Mouse (Mus musculus) neural tube, embryonic 13.5 days (tissue): ENCODE results near the gene Gm13272. TPM values are rescaled to one million over a fixed set of nuclear protein-coding genes. Genes with fewer than 3 reads are reported as not detected.
"Not testable (repeated sequence)": the region's sequence is repeated elsewhere in the genome, so short reads cannot be mapped to it uniquely, and the experiment has no call there.

Source experiments
- ATAC-seq: fragments of 200-750 bp; cut with Nextera tagmentation; 2 replicates; pipeline ENCODE4 v1.8.0; 2017; ENCODE audit warnings: low read depth, mild to moderate bottlenecking, moderate TSS enrichment, moderate library complexity
- H3K27ac ChIP-seq: fragments of 300-500 bp; sonication (generic); replicated peaks from 2 replicates; pipeline ENCODE4 v1.5.1; 2015; ENCODE audit warnings: moderate library complexity, mild to moderate bottlenecking, inconsistent platforms
- H3K27me3 ChIP-seq: fragments of 300-500 bp; sonication (generic); 2 replicates; pipeline ENCODE4 v1.6.1; 2015; ENCODE audit warnings: mild to moderate bottlenecking, inconsistent platforms
- H3K36me3 ChIP-seq: fragments of 300-500 bp; sonication (generic); 2 replicates; pipeline ENCODE4 v1.6.1; 2015; ENCODE audit warnings: mild to moderate bottlenecking, inconsistent platforms
- H3K4me1 ChIP-seq: fragments of 300-500 bp; sonication (generic); replicated peaks from 2 replicates; pipeline ENCODE4 v1.6.1; 2015; ENCODE audit warnings: inconsistent platforms
- H3K4me2 ChIP-seq: fragments of 300-500 bp; sonication (generic); 2 replicates; pipeline ENCODE4 v1.6.1; 2015; ENCODE audit warnings: inconsistent platforms, mild to moderate bottlenecking, moderate library complexity
- H3K4me3 ChIP-seq: fragments of 300-500 bp; sonication (generic); 2 replicates; pipeline ENCODE4 v1.5.1; 2015; ENCODE audit warnings: mild to moderate bottlenecking, inconsistent platforms
- H3K9ac ChIP-seq: fragments of 300-500 bp; sonication (generic); 2 replicates; pipeline ENCODE4 v1.6.1; 2015; ENCODE audit warnings: moderate library complexity, mild to moderate bottlenecking, inconsistent platforms
- H3K9me3 ChIP-seq: fragments of 300-500 bp; sonication (generic); 2 replicates; pipeline ENCODE4 v1.6.1; 2016; ENCODE audit warnings: inconsistent platforms
- WGBS: fragments of 180-500 bp; shearing (Covaris S2); methylation state at CpG from one replicate; pipeline ENCODE4 v1.1.7; 2015; 5-methylcytosine and 5-hydroxymethylcytosine counted together
- polyA plus RNA-seq: library from polyadenylated mRNA; unstranded; fragments of >200 nt; fragmentation: Nextera tagmentation; extraction: Ambion mirVana; gene quantifications from 2 replicates; pipeline ENCODE4 v1.2.1, GENCODE M21; 2015

Gm13272 gene
- polyA plus RNA-seq, 1 experiment from 2014 or later, result not detected

GRCm38 (mm10) chr4:88759610-88760268 is 19.9 kb upstream of the Gm13272 start, which contains the start of gene Gm13283:
Gene Gm13283, plus strand, starts transcription at chr4:88760119.
- H3K9ac ChIP-seq, H3K27me3 ChIP-seq, H3K36me3 ChIP-seq, ATAC-seq, H3K9me3 ChIP-seq, H3K27ac ChIP-seq, H3K4me1 ChIP-seq: not testable (repeated sequence)
- Histone ChIP-seq H3K4me2 (peak within 1 kb of the TSS; percentile 54), H3K4me3 (peak within 1 kb of the TSS; percentile 33)
- WGBS, result 37% methylated on average over 11 of the region's 14 CpGs

DNA sequence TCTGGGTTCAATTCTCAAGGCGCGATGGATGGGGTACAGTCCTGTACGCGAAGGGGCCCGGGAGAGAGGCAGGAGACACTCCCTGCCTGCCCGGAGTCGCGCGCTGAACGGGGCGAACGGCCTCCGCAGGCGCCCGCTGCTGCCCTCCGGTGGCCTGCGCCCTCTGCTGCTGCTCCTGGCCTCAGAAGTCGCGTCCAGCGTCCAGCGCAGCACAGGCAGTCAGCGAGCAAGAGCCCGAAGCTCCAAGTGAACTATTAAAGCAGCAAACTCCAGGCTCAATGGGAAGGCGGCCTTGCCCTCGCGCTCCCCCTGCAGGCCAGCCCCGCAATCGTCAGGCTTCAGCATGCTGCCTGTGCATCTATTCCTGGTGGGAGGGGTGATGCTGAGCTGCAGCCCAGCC is 19.2 kb upstream of the Gm13272 start:
- not testable (repeated sequence) for ATAC-seq, H3K9me3 ChIP-seq, H3K4me1 ChIP-seq, H3K36me3 ChIP-seq, H3K9ac ChIP-seq, H3K27ac ChIP-seq, H3K27me3 ChIP-seq
- Histone ChIP-seq H3K4me3 (peak overlapping the region; percentile 33), H3K4me2 (peak overlapping the region; percentile 54)
- 3% methylated on average over 20 of the region's 28 CpGs for WGBS

DNA sequence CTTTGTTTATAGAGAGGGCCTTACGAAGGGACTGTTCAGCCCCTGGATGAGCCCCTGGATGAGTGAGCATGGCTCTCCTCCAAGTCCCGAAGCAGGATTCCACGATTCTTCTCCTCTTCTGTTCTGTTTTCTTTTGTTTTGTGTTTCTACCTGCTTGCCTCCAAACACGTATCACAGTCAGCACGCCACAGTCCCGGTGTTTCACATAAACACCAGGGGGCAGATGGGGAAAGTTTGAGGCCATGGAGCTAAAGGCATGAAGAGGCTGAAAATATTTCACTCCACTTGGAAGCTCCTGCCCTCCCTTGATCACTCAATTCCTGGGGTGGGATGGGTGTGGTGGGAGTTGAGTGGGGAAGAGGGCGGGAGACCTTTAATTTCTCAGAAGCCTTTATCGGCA is 17.9 kb upstream of the Gm13272 start:
- WGBS, result 75% methylated on average over 6 of the region's 8 CpGs

DNA sequence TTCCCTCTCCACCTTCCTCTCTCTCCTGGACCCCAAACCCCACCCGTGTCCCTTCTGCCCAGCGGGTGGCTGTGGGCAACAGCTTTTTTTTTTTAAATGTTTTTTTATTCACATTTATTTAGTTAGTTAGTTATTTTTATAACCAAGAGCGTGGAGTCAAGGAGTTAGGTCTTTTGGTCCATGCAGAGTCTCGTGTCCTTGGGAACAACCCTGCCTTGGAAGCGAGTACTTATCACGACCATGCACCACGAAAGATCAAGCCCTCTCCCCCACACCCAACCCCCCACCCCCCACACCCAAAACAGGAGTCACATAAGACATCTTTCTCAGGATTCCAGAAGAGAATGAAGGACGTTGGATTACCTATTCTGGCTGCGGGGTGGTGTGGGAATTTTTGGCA is 17.3 kb upstream of the Gm13272 start:
- H3K4me1 ChIP-seq, H3K9ac ChIP-seq, H3K4me2 ChIP-seq, ATAC-seq, H3K27ac ChIP-seq, H3K36me3 ChIP-seq, H3K9me3 ChIP-seq, H3K27me3 ChIP-seq, H3K4me3 ChIP-seq: not testable (repeated sequence)
- WGBS, result 64% methylated on average over 9 of the region's 9 CpGs

More for the DNA sequence above, 17.9 kb upstream of the Gm13272 start:
- H3K9me3 ChIP-seq, H3K27me3 ChIP-seq, ATAC-seq, H3K36me3 ChIP-seq, H3K4me3 ChIP-seq, H3K4me2 ChIP-seq, H3K4me1 ChIP-seq, H3K27ac ChIP-seq, H3K9ac ChIP-seq: not testable (repeated sequence)

DNA sequence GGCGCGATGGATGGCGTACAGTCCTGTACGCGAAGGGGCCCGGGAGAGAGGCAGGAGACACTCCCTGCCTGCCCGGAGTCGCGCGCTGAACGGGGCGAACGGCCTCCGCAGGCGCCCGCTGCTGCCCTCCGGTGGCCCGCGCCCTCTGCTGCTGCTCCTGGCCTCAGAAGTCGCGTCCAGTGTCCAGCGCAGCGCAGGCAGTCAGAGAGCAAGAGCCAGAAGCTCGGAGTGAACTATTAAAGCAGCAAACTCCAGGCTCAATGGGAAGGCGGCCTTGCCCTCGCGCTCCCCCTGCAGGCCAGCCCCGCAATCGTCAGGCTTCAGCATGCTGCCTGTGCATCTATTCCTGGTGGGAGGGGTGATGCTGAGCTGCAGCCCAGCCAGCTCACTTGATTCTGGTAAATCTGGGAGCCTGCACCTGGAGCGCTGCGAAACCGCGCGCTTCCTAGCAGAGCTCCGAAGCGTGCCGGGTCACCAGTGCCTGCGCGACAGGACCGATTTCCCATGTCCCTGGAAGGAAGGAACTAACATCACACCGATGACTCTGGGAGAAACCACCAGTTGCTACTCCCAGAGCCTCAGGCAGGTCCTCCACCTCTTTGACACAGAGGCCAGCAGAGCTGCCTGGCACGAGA is 16.1 kb upstream of the Gm13272 start:
- not testable (repeated sequence) for H3K9ac ChIP-seq, H3K36me3 ChIP-seq, H3K27me3 ChIP-seq, H3K9me3 ChIP-seq, ATAC-seq, H3K4me1 ChIP-seq, H3K27ac ChIP-seq
- WGBS, result 4% methylated on average over 26 of the region's 42 CpGs
- H3K4me3 ChIP-seq, result peak overlapping the region; percentile 35
- peak overlapping the region; percentile 55 for H3K4me2 ChIP-seq

DNA sequence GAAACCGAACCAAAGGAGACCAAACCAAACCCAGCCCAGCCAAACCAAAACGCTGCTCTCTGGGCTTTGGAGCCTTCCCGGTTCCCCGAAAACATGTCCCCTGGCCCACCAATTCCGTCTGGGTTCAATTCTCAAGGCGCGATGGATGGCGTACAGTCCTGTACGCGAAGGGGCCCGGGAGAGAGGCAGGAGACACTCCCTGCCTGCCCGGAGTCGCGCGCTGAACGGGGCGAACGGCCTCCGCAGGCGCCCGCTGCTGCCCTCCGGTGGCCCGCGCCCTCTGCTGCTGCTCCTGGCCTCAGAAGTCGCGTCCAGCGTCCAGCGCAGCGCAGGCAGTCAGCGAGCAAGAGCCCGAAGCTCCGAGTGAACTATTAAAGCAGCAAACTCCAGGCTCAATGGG is 6.1 kb upstream of the Gm13272 start, which contains the start of gene Gm13290:
Gm13290 (plus strand) TSS at position 301 of the 400 bp plus-strand sequence.
- not testable (repeated sequence) for H3K27me3 ChIP-seq, H3K4me3 ChIP-seq, ATAC-seq, H3K4me1 ChIP-seq, H3K9me3 ChIP-seq, H3K9ac ChIP-seq, H3K27ac ChIP-seq, H3K4me2 ChIP-seq, H3K36me3 ChIP-seq
- whole genome bisulfite sequencing, result no CpG with 5 or more reads among the region's 32 CpGs

- WGBS, result no CpG with 5 or more reads among the region's 29 CpGs
- not testable (repeated sequence) for H3K27me3 ChIP-seq, ATAC-seq, H3K36me3 ChIP-seq, H3K4me3 ChIP-seq, H3K4me1 ChIP-seq, H3K4me2 ChIP-seq, H3K27ac ChIP-seq, H3K9me3 ChIP-seq, H3K9ac ChIP-seq
Measured at GRCm38 (mm10) chr4:88776622-88777021, 3.0 kb upstream of the Gm13272 start, which contains the start of gene Gm13289. Gene Gm13289, plus strand, starts transcription at chr4:88776922.

- H3K4me2 ChIP-seq, H3K27ac ChIP-seq, H3K27me3 ChIP-seq, H3K4me3 ChIP-seq, H3K9ac ChIP-seq, H3K9me3 ChIP-seq, ATAC-seq, H3K4me1 ChIP-seq, H3K36me3 ChIP-seq: not testable (repeated sequence)
- WGBS, result 46% methylated on average over 16 of the region's 18 CpGs
Measured at GRCm38 (mm10) chr4:88780320-88780719, 670 bp downstream of the Gm13272 start.

DNA sequence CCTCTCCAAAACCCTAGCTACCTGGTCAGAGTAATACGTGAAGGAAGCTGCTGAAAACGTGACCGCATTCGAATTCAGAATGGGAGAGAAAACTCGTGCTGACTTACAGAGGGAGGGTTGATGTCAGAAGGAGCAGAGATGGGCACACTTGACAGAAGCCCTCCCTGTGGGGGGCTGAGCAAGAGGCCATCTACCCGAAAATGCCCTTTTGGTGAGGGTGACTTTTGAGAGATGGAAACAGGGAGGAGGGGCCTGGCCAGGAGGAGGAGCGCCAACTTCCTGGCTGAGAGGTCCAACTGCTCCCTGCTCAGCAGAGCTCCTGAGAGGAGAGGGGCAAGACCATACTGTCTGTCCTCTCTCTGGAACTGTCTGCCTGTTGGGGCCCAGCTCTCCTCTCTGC is 2.2 kb downstream of the Gm13272 start, which contains the start of gene Ifnz:
Ifnz (plus strand) TSS at position 301 of the 400 bp plus-strand sequence.
- peak within 1 kb of the TSS; percentile 41 for H3K4me2 ChIP-seq
- 19% methylated on average over 5 of the region's 7 CpGs for WGBS
- not testable (repeated sequence) for H3K4me1 ChIP-seq, H3K27me3 ChIP-seq, H3K27ac ChIP-seq, H3K9me3 ChIP-seq, H3K36me3 ChIP-seq, H3K9ac ChIP-seq, ATAC-seq
- peak within 1 kb of the TSS; percentile 19; the same call in 1 of the 2 replicates for H3K4me3 ChIP-seq

DNA sequence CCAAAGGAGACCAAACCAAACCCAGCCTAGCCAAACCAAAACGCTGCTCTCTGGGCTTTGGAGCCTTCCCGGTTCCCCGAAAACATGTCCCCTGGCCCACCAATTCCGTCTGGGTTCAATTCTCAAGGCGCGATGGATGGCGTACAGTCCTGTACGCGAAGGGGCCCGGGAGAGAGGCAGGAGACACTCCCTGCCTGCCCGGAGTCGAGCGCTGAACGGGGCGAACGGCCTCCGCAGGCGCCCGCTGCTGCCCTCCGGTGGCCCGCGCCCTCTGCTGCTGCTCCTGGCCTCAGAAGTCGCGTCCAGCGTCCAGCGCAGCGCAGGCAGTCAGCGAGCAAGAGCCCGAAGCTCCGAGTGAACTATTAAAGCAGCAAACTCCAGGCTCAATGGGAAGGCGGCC is 2.7 kb downstream of the Gm13272 start:
- ATAC-seq, H3K36me3 ChIP-seq, H3K27me3 ChIP-seq, H3K27ac ChIP-seq, H3K9me3 ChIP-seq, H3K4me1 ChIP-seq, H3K9ac ChIP-seq: not testable (repeated sequence)
- 0% methylated on average over 3 of the region's 31 CpGs for WGBS
- peak overlapping the region; percentile 41 for H3K4me2 ChIP-seq
- peak overlapping the region; percentile 19; the same call in 1 of the 2 replicates for H3K4me3 ChIP-seq

DNA sequence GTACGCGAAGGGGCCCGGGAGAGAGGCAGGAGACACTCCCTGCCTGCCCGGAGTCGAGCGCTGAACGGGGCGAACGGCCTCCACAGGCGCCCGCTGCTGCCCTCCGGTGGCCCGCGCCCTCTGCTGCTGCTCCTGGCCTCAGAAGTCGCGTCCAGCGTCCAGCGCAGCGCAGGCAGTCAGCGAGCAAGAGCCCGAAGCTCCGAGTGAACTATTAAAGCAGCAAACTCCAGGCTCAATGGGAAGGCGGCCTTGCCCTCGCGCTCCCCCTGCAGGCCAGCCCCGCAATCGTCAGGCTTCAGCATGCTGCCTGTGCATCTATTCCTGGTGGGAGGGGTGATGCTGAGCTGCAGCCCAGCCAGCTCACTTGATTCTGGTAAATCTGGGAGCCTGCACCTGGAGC is 5.8 kb downstream of the Gm13272 start, which contains the start of gene Gm13276:
Gm13276 (plus strand) TSS at position 301 of the 400 bp plus-strand sequence.
- not testable (repeated sequence) for H3K4me2 ChIP-seq, H3K4me1 ChIP-seq, H3K9me3 ChIP-seq, H3K9ac ChIP-seq, H3K4me3 ChIP-seq, ATAC-seq, H3K27ac ChIP-seq, H3K36me3 ChIP-seq, H3K27me3 ChIP-seq
- no CpG with 5 or more reads among the region's 27 CpGs for WGBS

GRCm38 (mm10) chr4:88788402-88788801 is 8.8 kb downstream of the Gm13272 start, which contains the start of gene Gm13277:
Gene Gm13277, plus strand, starts transcription at chr4:88788632.
- not testable (repeated sequence) for H3K9ac ChIP-seq, H3K36me3 ChIP-seq, H3K4me2 ChIP-seq, H3K27ac ChIP-seq, H3K4me3 ChIP-seq, H3K9me3 ChIP-seq, ATAC-seq, H3K4me1 ChIP-seq, H3K27me3 ChIP-seq
- 0% methylated on average over 4 of the region's 28 CpGs for WGBS
